Mouse (Mus musculus): ENCODE data around the gene Prkcb. TPM values are rescaled to one million over a fixed set of nuclear protein-coding genes. Genes with fewer than 3 reads are reported as not detected.
A peak's percentile ranks its signal among the peaks of the same experiment; 100 is the strongest.

Gene Prkcb
- polyA plus RNA-seq, 1 experiment from 2014 or later = 206 TPM

- DNase-seq (ENCODE audit: low spot score) = no peak
Measured at GRCm38 (mm10) chr7:122319566-122319965, 31.0 kb downstream of the Prkcb start.

- DNase-seq (ENCODE audit: low spot score) = no peak
Measured at GRCm38 (mm10) chr7:122320843-122321544, 32.4 kb downstream of the Prkcb start.

- no peak for DNase-seq (ENCODE audit: low spot score)
Measured at GRCm38 (mm10) chr7:122322038-122322690, 33.6 kb downstream of the Prkcb start.

GRCm38 (mm10) chr7:122327942-122328341 lies 39.4 kb downstream of the Prkcb start:
- no peak for DNase-seq (ENCODE audit: low spot score)

GRCm38 (mm10) chr7:122328466-122328865 lies 39.9 kb downstream of the Prkcb start:
- DNase-seq (ENCODE audit: low spot score) = no peak

GRCm38 (mm10) chr7:122329588-122329987 lies 41.0 kb downstream of the Prkcb start:
- DNase-seq (ENCODE audit: low spot score) = no peak

GRCm38 (mm10) chr7:122333686-122334085 lies 45.1 kb downstream of the Prkcb start:
- DNase-seq (ENCODE audit: low spot score) = no peak

- DNase-seq (ENCODE audit: low spot score) = no peak
Measured at GRCm38 (mm10) chr7:122337302-122337701, 48.8 kb downstream of the Prkcb start.

GRCm38 (mm10) chr7:122338055-122338454 lies 49.5 kb downstream of the Prkcb start:
- no peak for DNase-seq (ENCODE audit: low spot score)

GRCm38 (mm10) chr7:122339476-122339875 lies 50.9 kb downstream of the Prkcb start:
- DNase-seq (ENCODE audit: low spot score) = no peak

- no peak for DNase-seq (ENCODE audit: low spot score)
Measured at GRCm38 (mm10) chr7:122341813-122342212, 53.3 kb downstream of the Prkcb start.

GRCm38 (mm10) chr7:122344656-122345055 lies 56.1 kb downstream of the Prkcb start:
- no peak for DNase-seq (ENCODE audit: low spot score)

GRCm38 (mm10) chr7:122346251-122347242 lies 58.0 kb downstream of the Prkcb start:
- no peak for DNase-seq (ENCODE audit: low spot score)

GRCm38 (mm10) chr7:122347433-122347832 lies 58.9 kb downstream of the Prkcb start:
- DNase-seq (ENCODE audit: low spot score) = no peak

GRCm38 (mm10) chr7:122349961-122350360 lies 61.4 kb downstream of the Prkcb start:
- no peak for DNase-seq (ENCODE audit: low spot score)

GRCm38 (mm10) chr7:122350741-122351140 lies 62.2 kb downstream of the Prkcb start:
- DNase-seq (ENCODE audit: low spot score) = no peak

GRCm38 (mm10) chr7:122351816-122352215 lies 63.3 kb downstream of the Prkcb start:
- DNase-seq (ENCODE audit: low spot score) = peak; percentile 85

GRCm38 (mm10) chr7:122352566-122353277 lies 64.2 kb downstream of the Prkcb start:
- DNase-seq (ENCODE audit: low spot score) = peak; percentile 87

- no peak for DNase-seq (ENCODE audit: low spot score)
Measured at GRCm38 (mm10) chr7:122353329-122353728, 64.8 kb downstream of the Prkcb start.

- no peak for DNase-seq (ENCODE audit: low spot score)
Measured at GRCm38 (mm10) chr7:122356941-122357340, 68.4 kb downstream of the Prkcb start.

- no peak for DNase-seq (ENCODE audit: low spot score)
Measured at GRCm38 (mm10) chr7:122357847-122358246, 69.3 kb downstream of the Prkcb start.

All from thymus, postnatal 0 days (tissue).